Mouse (Mus musculus) G1E (cell line): ENCODE measurements around the gene Gramd1b. TPM values are rescaled to one million over a fixed set of nuclear protein-coding genes. Genes with fewer than 3 reads are reported as not detected.

ENCODE experiments used
- ATAC-seq: 2 replicates; pipeline ENCODE4 v1.8.0; 2016; ENCODE audit warnings: mild to moderate bottlenecking; ENCODE audit not compliant: insufficient number of reproducible peaks, poor library complexity, low FRiP score, severe bottlenecking; ENCODE audit errors: extremely low read depth
- DNase-seq: peaks from one replicate; pipeline ENCODE4 v3.0.0; 2012; ENCODE audit warnings: low spot score
- H3K27me3 ChIP-seq: 2 replicates; pipeline ENCODE4 v1.6.1; 2012; ENCODE audit warnings: mild to moderate bottlenecking, low read length, inconsistent platforms; ENCODE audit not compliant: insufficient read depth
- H3K36me3 ChIP-seq: replicated peaks from 2 replicates; pipeline ENCODE3; 2012; ENCODE audit warnings: mild to moderate bottlenecking, inconsistent platforms
- H3K4me1 ChIP-seq: 2 replicates; pipeline ENCODE4 v1.6.1; 2012; ENCODE audit warnings: low read depth, low read length, inconsistent platforms, mixed read lengths; ENCODE audit not compliant: insufficient read depth
- H3K4me3 ChIP-seq: 2 replicates; pipeline ENCODE4 v1.5.1; 2012; ENCODE audit warnings: low read depth, mild to moderate bottlenecking, inconsistent platforms, low read length, moderate library complexity, mixed read lengths
- H3K9me3 ChIP-seq: replicated peaks from 2 replicates; pipeline ENCODE4 v1.6.1; 2012; ENCODE audit warnings: inconsistent platforms
- CTCF ChIP-seq: IDR thresholded peaks from 2 replicates; pipeline ENCODE4 v1.5.1; 2012; ENCODE audit warnings: low read depth, low read length, inconsistent platforms, mixed read lengths
- GATA1 ChIP-seq: IDR thresholded peaks from 2 replicates; pipeline ENCODE4 v1.6.1; 2012; ENCODE audit warnings: borderline replicate concordance, low read length, inconsistent platforms, mixed read lengths
- GATA2 ChIP-seq: IDR thresholded peaks from 2 replicates; pipeline ENCODE4 v1.6.1; 2012; ENCODE audit warnings: low read depth, low read length, inconsistent platforms, borderline replicate concordance
- POLR2AphosphoS5 ChIP-seq: IDR thresholded peaks from 2 replicates; pipeline ENCODE4 v1.6.1; 2012; ENCODE audit warnings: low read depth, low read length, inconsistent platforms; ENCODE audit not compliant: insufficient replicate concordance
- TAL1 ChIP-seq: conservative IDR thresholded peaks from 2 replicates; pipeline ENCODE4 v1.6.1; 2012; ENCODE audit warnings: low read depth, low read length, inconsistent platforms, mixed read lengths
- polyA plus RNA-seq: library from polyadenylated mRNA; stranded (reverse); fragments of >175 nt; gene quantifications from 2 replicates; pipeline ENCODE4 v1.2.3, GENCODE M21; 2012
- total RNA-seq, 2 experiments: library from RNA; stranded (forward) in 1 of 2; stranded (reverse) in 1 of 2; fragments of 200-1000 nt in 1 of 2; fragments of >200 nt in 1 of 2; fragmentation: Nextera tagmentation in 1 of 2; gene quantifications; 2 replicates each; pipeline ENCODE4 v1.2.3; 2014 to 2017

The Gramd1b gene
- total RNA-seq (2014; fragmentation: Nextera tagmentation) (0.73 and 1.3 TPM in 2 replicates), total RNA-seq (2017) (1.6 and 2.1 TPM in 2 replicates), polyA plus RNA-seq (not detected in 2 replicates)

DNA sequence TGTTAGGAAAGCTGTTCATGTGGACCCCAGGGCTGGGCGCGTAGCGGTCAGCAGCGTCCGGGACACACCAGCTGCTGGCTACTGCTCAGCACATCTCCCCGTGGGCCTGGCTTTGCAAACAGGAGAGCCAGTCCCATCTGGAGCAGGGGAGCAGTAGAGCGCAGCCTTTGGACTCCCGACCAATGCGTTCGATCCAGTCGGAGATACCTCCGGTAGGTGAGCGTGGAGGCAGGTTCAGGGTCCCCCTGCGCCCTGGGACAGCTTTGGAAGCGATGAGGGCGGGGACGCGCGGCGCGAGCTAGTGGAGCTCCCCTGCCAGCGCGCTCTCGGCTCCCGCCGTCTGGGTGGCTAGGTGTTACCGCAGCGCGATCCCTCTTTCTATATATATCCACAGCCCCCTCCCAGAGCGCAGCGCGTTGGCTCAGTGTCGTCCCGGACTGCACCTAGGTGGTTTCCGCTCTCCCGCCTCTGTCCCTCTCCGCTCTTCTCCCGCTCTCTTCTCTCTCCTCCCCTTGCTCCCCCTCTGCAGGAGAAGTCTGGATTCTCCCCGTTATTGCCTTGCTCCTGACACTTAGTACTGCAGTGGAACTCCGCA lies at the start of gene Gramd1b:
TSS of gene Gramd1b (minus strand) at position 357 of the 595 bp plus-strand sequence.
- DNase-seq (no peak), ATAC-seq (no peak)
- H3K4me3 ChIP-seq, result no peak within 1 kb of the TSS
- peaks cover 9% of the 10 kb centered on the region for H3K9me3 ChIP-seq
- H3K4me1 ChIP-seq, result no peaks in the 10 kb centered on the region
- H3K36me3 ChIP-seq, result no peaks in the 10 kb centered on the region
- TF ChIP-seq GATA2, result no peak
- TF ChIP-seq TAL1, result no peak
- TF ChIP-seq GATA1, result no peak
- TF ChIP-seq POLR2AphosphoS5, result no peak
- no peak for TF ChIP-seq CTCF
- H3K27me3 ChIP-seq, result no peaks in the 10 kb centered on the region

DNA sequence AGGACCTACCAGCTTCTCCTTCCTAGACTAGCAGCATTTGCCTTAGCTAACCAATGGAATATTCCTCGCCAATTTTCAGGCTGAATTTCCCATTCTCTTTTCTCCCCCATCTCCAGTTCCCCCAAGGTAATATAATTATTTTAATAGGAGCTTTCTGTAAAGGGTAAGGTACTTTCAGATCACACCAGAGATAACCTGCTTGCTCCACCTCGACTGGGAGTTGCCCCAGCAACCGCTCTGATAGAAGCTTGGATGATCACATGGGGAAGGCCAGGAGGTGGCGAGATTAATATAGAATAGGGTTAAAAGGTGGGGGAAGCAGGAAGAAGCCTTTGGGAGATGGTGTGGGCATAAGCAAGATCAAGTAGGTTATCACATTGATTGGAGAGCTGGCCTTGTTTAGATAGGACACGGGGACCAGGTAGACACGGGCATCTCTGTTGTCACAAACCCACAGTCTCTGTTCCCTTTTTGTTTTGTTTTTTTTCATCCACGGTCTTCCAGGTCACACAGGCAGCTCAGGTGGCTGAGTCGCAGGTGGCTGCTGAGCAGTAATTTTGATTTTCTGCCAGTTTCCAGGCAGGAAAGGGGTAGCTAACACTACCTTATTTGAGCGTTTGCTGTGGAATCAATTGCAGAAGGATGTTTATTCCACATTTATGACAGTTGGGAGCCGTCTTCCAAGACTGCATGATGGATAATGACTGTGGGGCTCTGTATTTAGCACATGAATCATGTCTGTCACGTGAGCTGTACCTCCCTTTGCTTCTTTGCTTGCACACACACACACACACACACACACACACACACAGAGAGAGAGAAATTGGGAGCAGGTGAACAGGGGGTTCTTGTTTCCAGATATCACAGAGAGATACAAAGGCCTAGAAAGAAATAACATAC lies 47.8 kb upstream of the Gramd1b start:
- no peak for TF ChIP-seq TAL1
- TF ChIP-seq CTCF, result no peak
- no peak for TF ChIP-seq GATA2
- no peak for TF ChIP-seq POLR2AphosphoS5
- no peak for TF ChIP-seq GATA1
- no peaks in the 10 kb centered on the region for H3K27me3 ChIP-seq
- H3K9me3 ChIP-seq, result peaks cover 6% of the 10 kb centered on the region
- H3K36me3 ChIP-seq, result no peaks in the 10 kb centered on the region
- H3K4me3 ChIP-seq, result no peak overlapping the region
- H3K4me1 ChIP-seq, result no peaks in the 10 kb centered on the region
- DNase-seq, result no peak
- ATAC-seq, result no peak

DNA sequence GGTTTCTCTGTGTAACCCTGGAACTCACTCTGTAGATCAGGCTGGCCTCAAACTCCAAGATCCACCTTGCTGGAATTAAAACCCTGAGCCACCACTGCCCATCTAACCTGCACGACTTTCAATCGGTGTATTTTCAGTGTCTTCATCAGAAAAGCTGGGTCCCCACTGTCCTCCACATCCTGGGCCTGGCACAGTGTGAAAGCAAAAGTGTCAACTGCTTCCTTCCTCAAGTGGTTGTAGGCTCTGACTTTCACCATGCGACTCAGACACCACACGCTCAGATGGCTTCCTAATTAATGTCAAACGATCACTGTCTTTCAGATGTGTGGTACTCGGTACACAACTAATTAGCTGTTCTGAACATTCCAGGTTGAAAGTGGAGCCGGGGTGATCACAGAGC lies 45.9 kb upstream of the Gramd1b start:
- no peaks in the 10 kb centered on the region for H3K4me1 ChIP-seq
- H3K4me3 ChIP-seq, result no peak overlapping the region
- ATAC-seq (no peak), DNase-seq (no peak)
- no peaks in the 10 kb centered on the region for H3K27me3 ChIP-seq
- TF ChIP-seq POLR2AphosphoS5, result no peak
- TF ChIP-seq TAL1, result no peak
- TF ChIP-seq GATA1, result no peak
- TF ChIP-seq CTCF, result no peak
- no peak for TF ChIP-seq GATA2
- no peaks in the 10 kb centered on the region for H3K36me3 ChIP-seq
- 0 out of 2 replicates have a peak, but pooled peaks cover 4% of the 10 kb centered on the region for H3K9me3 ChIP-seq

DNA sequence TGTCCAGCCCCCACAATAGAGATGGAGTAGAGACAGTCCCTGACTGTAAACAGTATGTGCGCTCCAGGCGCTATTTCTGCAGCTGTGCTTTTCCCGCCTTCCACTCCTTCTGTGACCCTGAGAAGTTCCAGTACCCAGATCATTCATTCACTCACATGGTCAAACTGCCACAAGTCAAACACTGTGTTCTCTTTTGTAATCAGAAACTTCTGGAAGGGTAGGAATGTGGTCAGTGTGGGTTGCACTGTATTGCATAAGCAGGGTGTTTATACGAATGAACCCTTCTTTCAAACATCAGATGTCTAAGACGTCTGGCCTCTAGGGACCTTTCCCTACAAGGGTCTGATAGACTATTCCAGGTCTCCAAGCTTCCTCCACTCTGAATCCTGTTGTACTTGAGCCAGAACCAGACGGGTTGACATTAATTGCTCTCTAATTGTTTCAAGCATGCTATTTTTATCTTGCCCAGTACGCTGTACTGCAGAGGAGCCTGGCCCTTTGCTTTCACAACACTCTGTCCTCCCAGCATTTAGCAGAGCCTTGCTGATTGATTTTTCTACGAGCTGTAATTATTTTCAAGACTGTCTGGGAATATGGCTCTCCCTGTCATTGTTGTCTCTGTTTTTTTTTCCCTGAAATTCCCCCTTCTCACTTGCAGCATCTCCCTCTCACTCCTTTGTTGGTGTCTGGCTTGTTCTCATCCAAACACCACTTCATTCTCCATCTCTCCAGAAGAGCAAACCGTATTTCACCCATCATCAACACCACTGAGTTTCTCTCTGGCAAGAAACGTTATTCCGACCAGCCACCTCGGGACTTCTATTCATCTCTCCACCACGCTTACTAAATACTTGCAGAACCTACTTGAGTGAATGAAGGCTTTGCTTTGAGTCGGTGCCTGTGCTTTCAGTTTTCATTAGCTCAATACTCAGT lies 44.1 kb upstream of the Gramd1b start:
- ATAC-seq (no peak), DNase-seq (no peak)
- no peaks in the 10 kb centered on the region for H3K4me1 ChIP-seq
- H3K27me3 ChIP-seq, result no peaks in the 10 kb centered on the region
- no peak overlapping the region for H3K4me3 ChIP-seq
- 0 out of 2 replicates have a peak, but pooled peaks cover 3% of the 10 kb centered on the region for H3K9me3 ChIP-seq
- no peaks in the 10 kb centered on the region for H3K36me3 ChIP-seq
- no peak for TF ChIP-seq POLR2AphosphoS5
- no peak for TF ChIP-seq GATA1
- TF ChIP-seq GATA2, result no peak
- TF ChIP-seq TAL1, result no peak
- TF ChIP-seq CTCF, result no peak

DNA sequence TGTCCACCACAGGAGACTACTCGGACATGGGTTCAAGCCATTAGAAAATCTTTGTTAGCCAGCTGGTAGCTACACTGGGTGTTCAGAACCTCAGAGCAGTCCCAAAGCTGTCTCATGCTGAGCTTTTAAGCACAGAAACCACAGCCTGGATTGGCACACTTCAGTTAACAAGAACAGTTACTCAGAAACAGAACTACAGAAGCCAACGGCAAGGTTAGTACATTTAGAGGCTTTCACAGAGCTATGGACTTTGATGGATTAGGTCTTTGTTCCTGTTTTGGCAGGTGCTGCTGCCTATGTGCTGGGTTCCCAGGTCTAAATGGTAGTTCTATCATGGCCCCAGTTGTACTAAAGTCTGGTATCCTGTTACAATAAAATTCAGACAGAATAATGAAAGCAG lies 40.1 kb upstream of the Gramd1b start:
- TF ChIP-seq TAL1 (no peak), GATA2 (no peak), GATA1 (no peak), CTCF (no peak)
- Histone ChIP-seq H3K27me3 (no peaks in the 10 kb centered on the region), H3K9me3 (0 out of 2 replicates have a peak, but pooled peaks cover 3% of the 10 kb centered on the region), H3K4me3 (no peak overlapping the region), H3K36me3 (no peaks in the 10 kb centered on the region), H3K4me1 (no peaks in the 10 kb centered on the region)
- ATAC-seq (no peak), DNase-seq (no peak)

DNA sequence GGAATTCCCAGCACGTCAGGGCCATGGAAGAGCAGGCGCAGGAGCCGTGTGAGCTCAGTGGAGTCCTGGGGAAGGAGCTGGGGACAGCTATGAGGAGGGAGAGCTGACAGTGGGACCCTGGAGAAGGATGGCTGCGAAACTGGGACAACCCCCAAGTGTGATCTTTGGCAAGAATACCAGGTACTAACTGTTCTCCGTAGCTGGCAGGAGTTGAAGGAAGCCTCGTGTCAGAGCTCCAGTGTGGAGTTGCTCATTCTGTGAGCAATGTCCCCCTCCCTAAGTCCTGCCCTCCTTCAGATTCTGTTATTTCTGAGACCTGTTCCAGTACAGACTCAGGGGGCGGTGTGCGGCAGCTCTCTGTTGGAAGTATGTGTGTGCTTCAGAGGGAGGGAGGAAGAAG lies 36.9 kb upstream of the Gramd1b start:
- TF ChIP-seq CTCF (no peak), GATA2 (no peak), GATA1 (no peak), POLR2AphosphoS5 (no peak), TAL1 (no peak)
- no peak for DNase-seq
- H3K4me3 ChIP-seq, result no peak overlapping the region

More for the DNA sequence above, 36.9 kb upstream of the Gramd1b start:
- Histone ChIP-seq H3K27me3 (no peaks in the 10 kb centered on the region), H3K9me3 (no peaks in the 10 kb centered on the region), H3K4me1 (no peaks in the 10 kb centered on the region), H3K36me3 (no peaks in the 10 kb centered on the region)
- ATAC-seq, result no peak
